Mouse (Mus musculus) thymus, adult 2 months (tissue): Measurements from ENCODE around the gene Arhgef1. TPM values are rescaled to one million over a fixed set of nuclear protein-coding genes. Genes with fewer than 3 reads are reported as not detected.
A peak's percentile ranks its signal among the peaks of the same experiment; 100 is the strongest.

Source experiments
- DNase-seq: peaks from one replicate; pipeline ENCODE4 v3.0.0; 2021
- H3K27ac ChIP-seq: fragments of 200-500 bp; 2 replicates; pipeline ENCODE4 v1.5.1; 2012; ENCODE audit warnings: low read length, control low read depth; ENCODE audit not compliant: control insufficient read depth, insufficient read depth
- H3K27me3 ChIP-seq: fragments of 200-500 bp; 2 replicates; pipeline ENCODE4 v1.6.1; 2012; ENCODE audit warnings: mild to moderate bottlenecking, low read length, moderate library complexity, mixed read lengths; ENCODE audit not compliant: control insufficient read depth, insufficient read depth
- H3K36me3 ChIP-seq: fragments of 200-500 bp; 2 replicates; pipeline ENCODE4 v1.6.1; 2012; ENCODE audit warnings: mild to moderate bottlenecking, low read length, moderate library complexity; ENCODE audit not compliant: control insufficient read depth, insufficient read depth
- H3K4me1 ChIP-seq: fragments of 200-500 bp; replicated peaks from 2 replicates; pipeline ENCODE4 v1.6.1; 2012; ENCODE audit warnings: low read length; ENCODE audit not compliant: control insufficient read depth, insufficient read depth
- H3K4me3 ChIP-seq: fragments of 200-500 bp; 2 replicates; pipeline ENCODE4 v1.5.1; 2012; ENCODE audit warnings: mild to moderate bottlenecking, low read length, control low read depth, moderate library complexity; ENCODE audit not compliant: control insufficient read depth, insufficient read depth
- CTCF ChIP-seq: fragments of 200-500 bp; IDR thresholded peaks from 2 replicates; pipeline ENCODE4 v1.5.1; 2012; ENCODE audit warnings: mild to moderate bottlenecking, control low read depth, low read length, moderate library complexity, borderline replicate concordance; ENCODE audit not compliant: control insufficient read depth, poor library complexity, insufficient read depth; ENCODE audit errors: extremely low read depth
- POLR2A ChIP-seq: fragments of 200-500 bp; IDR thresholded peaks from 2 replicates; pipeline ENCODE4 v1.6.1; 2012; ENCODE audit warnings: mild to moderate bottlenecking, low read length, control low read depth, moderate library complexity; ENCODE audit not compliant: control insufficient read depth, poor library complexity, insufficient read depth; ENCODE audit errors: extremely low read depth
- WGBS: fragments of 180-500 bp; shearing (Covaris S2); methylation state at CpG from one replicate; pipeline ENCODE4 v1.1.7; 2018; 5-methylcytosine and 5-hydroxymethylcytosine counted together
- polyA plus RNA-seq: library from polyadenylated mRNA; depleted of rRNA; stranded (reverse); fragments of >200 nt; gene quantifications from 2 replicates; pipeline ENCODE4 v1.2.3, GENCODE M21; 2012

Arhgef1 gene
- polyA plus RNA-seq, 1 experiment, result 1,726 TPM

DNA sequence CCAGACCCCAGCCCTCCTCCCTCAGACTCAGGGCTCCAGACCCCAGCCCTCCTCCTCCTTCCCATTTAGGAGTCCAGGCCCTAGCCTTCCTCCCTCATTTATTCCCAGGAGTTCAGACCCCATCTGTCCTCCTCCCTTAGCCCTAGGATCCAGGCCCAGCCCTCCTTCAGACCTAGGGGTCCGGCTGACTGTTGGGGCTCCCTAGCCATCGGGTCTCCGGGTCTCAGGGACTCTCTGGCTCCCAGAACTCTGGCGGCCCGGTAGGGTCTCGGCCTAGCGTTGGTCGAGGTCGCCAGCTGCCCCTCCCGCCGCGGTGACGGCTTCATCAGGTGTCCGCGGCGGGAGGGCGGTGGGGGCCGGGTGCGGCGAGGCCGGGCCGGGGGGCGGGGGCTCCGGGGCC lies 51.3 kb downstream of the Arhgef1 start:
- Histone ChIP-seq H3K4me1 (peaks cover 12% of the 10 kb centered on the region), H3K36me3 (no peaks in the 10 kb centered on the region), H3K4me3 (peak overlapping the region; percentile 49), H3K27ac (no peak overlapping the region), H3K27me3 (no peaks in the 10 kb centered on the region; the same call in 1 of the 2 replicates)
- 3% methylated on average over 24 of the region's 24 CpGs for WGBS
- no peak for TF ChIP-seq POLR2A
- TF ChIP-seq CTCF, result no peak
- no peak for DNase-seq

DNA sequence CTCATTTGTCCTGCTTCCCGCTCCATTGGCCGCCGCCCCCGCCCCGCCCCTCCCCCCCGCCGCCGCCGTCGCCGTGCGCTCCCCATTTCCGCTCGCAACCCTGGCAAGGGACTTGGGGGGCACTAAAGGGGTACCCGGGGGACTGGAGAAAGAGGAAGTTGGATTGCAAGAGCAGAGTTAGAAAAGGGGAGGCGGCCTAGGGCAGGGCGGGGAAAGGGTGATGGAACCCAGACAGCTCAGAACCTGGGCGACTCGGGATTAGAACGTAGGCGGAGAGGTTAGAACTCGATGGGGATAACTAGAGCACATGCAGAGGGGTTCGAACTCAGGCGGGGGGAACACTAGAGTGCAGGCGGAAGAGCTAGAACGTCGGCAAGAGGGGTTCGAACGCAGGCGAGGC lies 51.7 kb downstream of the Arhgef1 start:
- Histone ChIP-seq H3K27ac (no peak overlapping the region), H3K4me1 (peaks cover 12% of the 10 kb centered on the region), H3K36me3 (no peaks in the 10 kb centered on the region), H3K27me3 (no peaks in the 10 kb centered on the region; the same call in 1 of the 2 replicates), H3K4me3 (peak overlapping the region; percentile 51)
- 4% methylated on average over 30 of the region's 30 CpGs for WGBS
- DNase-seq, result peak; percentile 62
- TF ChIP-seq POLR2A (no peak), CTCF (no peak)

DNA sequence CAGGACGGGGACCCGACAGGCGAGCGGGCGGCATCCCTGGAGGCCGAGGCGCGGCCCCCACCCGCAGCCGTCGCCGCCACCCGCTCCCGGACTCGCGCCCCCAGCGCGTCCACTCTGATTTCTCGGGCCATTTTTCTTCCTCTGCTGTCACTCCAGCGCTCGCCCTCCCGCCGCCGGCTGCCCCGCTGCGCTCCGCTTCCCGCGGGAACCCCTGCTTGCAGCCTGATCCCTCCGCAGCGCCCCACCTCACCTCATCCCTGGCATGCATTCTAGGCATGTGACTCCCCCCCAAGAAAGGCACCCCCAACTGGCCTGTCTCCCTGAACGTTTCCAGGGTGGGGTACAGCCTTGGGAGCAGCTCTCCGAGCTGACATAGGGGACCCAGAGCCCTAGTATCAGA lies 52.5 kb downstream of the Arhgef1 start:
- Histone ChIP-seq H3K4me3 (no peak overlapping the region), H3K27ac (no peak overlapping the region), H3K4me1 (peaks cover 12% of the 10 kb centered on the region), H3K27me3 (no peaks in the 10 kb centered on the region; the same call in 1 of the 2 replicates), H3K36me3 (no peaks in the 10 kb centered on the region)
- no peak for TF ChIP-seq POLR2A
- no peak for DNase-seq
- WGBS, result 76% methylated on average over 33 of the region's 33 CpGs

GRCm38 (mm10) chr7:24964288-24964687 lies 61.6 kb downstream of the Arhgef1 start:
- 83% methylated on average over 2 of the region's 2 CpGs for WGBS
- Histone ChIP-seq H3K4me3 (no peak overlapping the region), H3K27ac (no peak overlapping the region), H3K27me3 (no peaks in the 10 kb centered on the region), H3K4me1 (no peaks in the 10 kb centered on the region), H3K36me3 (no peaks in the 10 kb centered on the region)
- TF ChIP-seq CTCF, result no peak
- TF ChIP-seq POLR2A, result no peak
- no peak for DNase-seq

- 14% methylated on average over 5 of the region's 5 CpGs for WGBS
- H3K36me3 ChIP-seq, result no peaks in the 10 kb centered on the region
Observed at GRCm38 (mm10) chr7:24964897-24965535, 62.3 kb downstream of the Arhgef1 start.

GRCm38 (mm10) chr7:24967966-24968365 lies 65.3 kb downstream of the Arhgef1 start:
- H3K27me3 ChIP-seq, result no peaks in the 10 kb centered on the region
- no peak for DNase-seq
- WGBS, result 97% methylated on average over 8 of the region's 8 CpGs
- TF ChIP-seq POLR2A (no peak), CTCF (no peak)
- peaks cover 5% of the 10 kb centered on the region for H3K4me1 ChIP-seq
- H3K4me3 ChIP-seq, result no peak overlapping the region
- H3K27ac ChIP-seq, result no peak overlapping the region
- H3K36me3 ChIP-seq, result no peaks in the 10 kb centered on the region

More at GRCm38 (mm10) chr7:24964897-24965535, 62.3 kb downstream of the Arhgef1 start:
- DNase-seq, result peak; percentile 81
- no peaks in the 10 kb centered on the region for H3K27me3 ChIP-seq
- H3K27ac ChIP-seq, result no peak overlapping the region
- H3K4me3 ChIP-seq, result no peak overlapping the region
- H3K4me1 ChIP-seq, result no peaks in the 10 kb centered on the region
- TF ChIP-seq POLR2A (no peak), CTCF (no peak)

- TF ChIP-seq POLR2A (no peak), CTCF (no peak)
- WGBS, result 93% methylated on average over 6 of the region's 6 CpGs
- peaks cover 5% of the 10 kb centered on the region for H3K4me1 ChIP-seq
- no peak overlapping the region for H3K27ac ChIP-seq
- H3K4me3 ChIP-seq, result no peak overlapping the region
- H3K27me3 ChIP-seq, result no peaks in the 10 kb centered on the region
- H3K36me3 ChIP-seq, result no peaks in the 10 kb centered on the region
- DNase-seq, result no peak
Observed at GRCm38 (mm10) chr7:24968463-24968862, 65.8 kb downstream of the Arhgef1 start.
